In the genomic region with DNA sequence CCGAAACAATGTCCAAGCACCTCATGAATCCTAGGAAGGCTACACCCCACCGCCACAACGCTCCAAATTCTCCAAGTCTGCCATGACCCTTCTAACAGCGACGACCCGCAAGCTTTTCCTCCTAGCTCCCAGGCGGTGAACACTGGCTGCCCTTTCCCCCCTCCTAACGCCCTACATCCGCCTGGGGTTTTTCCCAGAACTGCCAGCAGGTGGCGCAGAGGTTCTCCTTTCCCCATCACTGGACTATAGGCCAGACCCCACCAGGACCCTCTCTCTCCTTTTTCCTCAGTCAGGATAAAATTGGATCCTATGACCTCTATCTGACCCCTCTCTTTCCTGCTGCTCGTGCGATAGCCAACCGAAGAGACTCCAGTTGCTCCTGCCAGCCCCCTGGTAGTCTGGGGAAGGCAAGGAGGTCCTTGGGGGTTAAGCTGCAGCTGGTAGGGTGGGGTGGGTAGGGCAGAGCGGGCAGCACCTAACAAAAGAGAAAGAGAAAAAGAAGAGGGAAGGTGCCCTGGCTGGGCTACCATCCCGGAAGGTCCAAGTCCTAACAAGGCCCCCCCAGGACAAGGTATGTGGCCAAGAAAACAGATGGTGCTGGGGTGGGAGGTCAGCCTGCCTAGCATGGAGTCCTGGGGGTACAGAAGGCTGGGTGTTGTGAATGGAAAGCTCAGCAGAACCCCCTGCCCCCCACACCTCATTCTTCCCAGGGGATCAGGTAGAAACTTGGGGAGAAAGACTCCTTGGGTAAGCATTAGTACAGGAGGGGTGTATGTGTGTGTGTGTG, we compare ENCODE assay signal across 9 mouse cellular contexts. TPM values are rescaled to one million over a fixed set of nuclear protein-coding genes. Genes with fewer than 3 reads are reported as not detected.
DNase-seq lines count a peak whose midpoint lies in the region; ATAC-seq and TF ChIP-seq lines count a peak whose summit lies in the region.
"Had no signal": no experiment of that assay in that cellular context is flagged by ENCODE, and none has a peak within 500 bp of the region (broad histone marks: within the 10 kb centered on the region; RNA-seq: fewer than 3 reads in every experiment).

No protein-coding gene starts in this region.

- H3K27ac ChIP-seq in MEL (ENCODE audit: control insufficient read depth, low read depth, low read length), result 0 out of 2 replicates have a peak overlapping the region, but pooled peaks have one; percentile 3
- H3K27ac ChIP-seq in embryonic facial prominence, embryonic 14.5 days (replicated peaks; ENCODE audit: low read depth, low read length), result no peak overlapping the region
- no peak overlapping the region for H3K27ac ChIP-seq in heart, embryonic 16.5 days (ENCODE audit: low read length)
- H3K27ac ChIP-seq: macrophage had no signal

- TF ChIP-seq EP300 in MEL (IDR thresholded peaks at IDR 0.05; ENCODE audit: low read depth in 1 of 2, low read length in 2 of 2), result no peak

- 10% methylated on average over 15 of the region's 15 CpGs for WGBS in embryonic facial prominence, embryonic 14.5 days
- WGBS in heart, embryonic 16.5 days, result 10% methylated on average over 15 of the region's 15 CpGs

- H3K9ac ChIP-seq in MEL (ENCODE audit: control insufficient read depth, low read depth, low read length, poor library complexity, severe bottlenecking), result peak overlapping the region; percentile 78
- no peak overlapping the region for H3K9ac ChIP-seq in embryonic facial prominence, embryonic 14.5 days (ENCODE audit: low read depth, low read length)
- H3K9ac ChIP-seq in heart, embryonic 16.5 days (ENCODE audit: low read length), result no peak overlapping the region

- H3K36me3 ChIP-seq in MEL (ENCODE audit: control insufficient read depth in 1 of 2, insufficient read depth in 2 of 2, low read length in 2 of 2), result peaks cover 0 to 25% of the 10 kb centered on the region in 2 experiments; a peak in 2 of 4 replicates
- no peaks in the 10 kb centered on the region for H3K36me3 ChIP-seq in embryonic facial prominence, embryonic 14.5 days (ENCODE audit: control insufficient read depth, insufficient read depth, low read length)
- no peaks in the 10 kb centered on the region for H3K36me3 ChIP-seq in heart, embryonic 16.5 days (ENCODE audit: control insufficient read depth, insufficient read depth)

- ATAC-seq in embryonic facial prominence, embryonic 14.5 days (ENCODE audit: low read depth), result peak; percentile 53
- peak; percentile 16; the same call in 1 of the 2 replicates for ATAC-seq in heart, embryonic 16.5 days (replicated peaks; ENCODE audit: extremely low read depth, insufficient read depth, low FRiP score)
- peak; percentile 67 for ATAC-seq in megakaryocyte, adult 5-6 weeks (ENCODE audit: poor library complexity, severe bottlenecking)
- no peak for ATAC-seq in inflammation-experienced regulatory T-cells, adult 6 months

- H3K4me3 ChIP-seq in MEL (ENCODE audit: control insufficient read depth in 1 of 2, insufficient read depth in 1 of 2, low read depth in 2 of 2, low read length in 2 of 2), result peak overlapping the region; percentile 61 to 62
- H3K4me3 ChIP-seq in embryonic facial prominence, embryonic 14.5 days (ENCODE audit: low read depth, low read length), result no peak overlapping the region
- H3K4me3 ChIP-seq in heart, embryonic 16.5 days (ENCODE audit: low read length), result peak overlapping the region; percentile 15; the same call in 1 of the 2 replicates

- TF ChIP-seq CTCF in MEL (IDR thresholded peaks at IDR 0.05 in 2 of 3, conservative IDR thresholded peaks at IDR 0.05 in 1 of 3; ENCODE audit: control insufficient read depth in 1 of 3, insufficient read depth in 1 of 3, low read depth in 2 of 3, low read length in 3 of 3, poor library complexity in 1 of 3, severe bottlenecking in 1 of 3), result peak; percentile 78 to 93 (median 87)

- no peaks in the 10 kb centered on the region for H3K9me3 ChIP-seq in MEL (replicated peaks; ENCODE audit: insufficient read depth, low read length)
- H3K9me3 ChIP-seq in embryonic facial prominence, embryonic 14.5 days (ENCODE audit: control insufficient read depth, low read length), result no peaks in the 10 kb centered on the region
- no peaks in the 10 kb centered on the region for H3K9me3 ChIP-seq in heart, embryonic 16.5 days (replicated peaks; ENCODE audit: control insufficient read depth, low read length)

- peak overlapping the region; percentile 22 for H3K4me2 ChIP-seq in embryonic facial prominence, embryonic 14.5 days (ENCODE audit: low read depth, low read length)
- peak overlapping the region; percentile 49 for H3K4me2 ChIP-seq in heart, embryonic 16.5 days (ENCODE audit: low read depth, low read length)

- H3K79me2 ChIP-seq in MEL (ENCODE audit: control insufficient read depth, insufficient read depth, low read length, poor library complexity), result peaks cover 3% of the 10 kb centered on the region; the same call in 1 of the 2 replicates

- H3K27me3 ChIP-seq in MEL (ENCODE audit: control insufficient read depth in 1 of 2, insufficient read depth in 2 of 2, low read length in 2 of 2), result no peaks in the 10 kb centered on the region
- H3K27me3 ChIP-seq in embryonic facial prominence, embryonic 14.5 days (replicated peaks; ENCODE audit: control insufficient read depth, insufficient read depth, low read length), result peaks cover 19% of the 10 kb centered on the region
- H3K27me3 ChIP-seq in heart, embryonic 16.5 days (ENCODE audit: control insufficient read depth, insufficient read depth, low read length), result peaks cover 16% of the 10 kb centered on the region

- peaks cover 18 to 32% of the 10 kb centered on the region in 2 experiments for H3K4me1 ChIP-seq in MEL (ENCODE audit: control insufficient read depth in 1 of 2, insufficient read depth in 2 of 2, low read length in 2 of 2)
- peaks cover 7% of the 10 kb centered on the region for H3K4me1 ChIP-seq in embryonic facial prominence, embryonic 14.5 days (ENCODE audit: control insufficient read depth, insufficient read depth, low read length)
- peaks cover 25% of the 10 kb centered on the region for H3K4me1 ChIP-seq in heart, embryonic 16.5 days (ENCODE audit: control insufficient read depth, insufficient read depth, low read length)

- TF ChIP-seq RAD21 in MEL (IDR thresholded peaks at IDR 0.05; ENCODE audit: low read depth, low read length), result peak; percentile 61

- peak; percentile 80 for DNase-seq in MEL (ENCODE audit: low read depth, low spot score)
- DNase-seq in brain, adult 2 months (ENCODE audit: low read depth, low spot score), result peak; percentile 88
- DNase-seq in embryonic facial prominence, embryonic 14.5 days (ENCODE audit: low spot score), result peak; percentile 63
- peak; percentile 80 for DNase-seq in kidney, postnatal 14 days
- DNase-seq in spleen, adult 12 weeks (ENCODE audit: low spot score), result peak; percentile 45

- peak; percentile 24 to 42; a peak in 1 of 4 replicates for TF ChIP-seq POLR2A in MEL (IDR thresholded peaks at IDR 0.05; ENCODE audit: control insufficient read depth in 1 of 2, insufficient read depth in 1 of 2, low read depth in 1 of 2, low read length in 2 of 2, poor library complexity in 1 of 2)

RNA-seq across cellular contexts. Expression of gene Fndc5, which starts 1.8 kb away (rescaled TPM):
- 15.5 and 15.8 TPM in 2 replicates for total RNA-seq in MEL (2012; rRNA removed)
- 100 to 1,000 TPM in 1 of 2 experiments, 10 to 100 TPM in 1; 35.9 to 123 TPM for polyA plus RNA-seq in MEL (2012; ENCODE audit: insufficient read depth in 1 of 2, insufficient read length in 2 of 2, low read depth in 1 of 2, low replicate concordance in 2 of 2, missing spikeins in 1 of 2)
- 28.4 and 29.1 TPM in 2 replicates for polyA plus RNA-seq in embryonic facial prominence, embryonic 14.5 days (2014; fragmentation: Nextera tagmentation; extraction: Ambion mirVana)
- 9.2 and 10.9 TPM in 2 replicates for polyA plus RNA-seq in heart, embryonic 16.5 days (2015; fragmentation: Nextera tagmentation; extraction: Ambion mirVana)
- total RNA-seq in megakaryocyte, adult 5-6 weeks (2015), result 0.07 TPM in 2 replicates
- total RNA-seq in megakaryocyte, adult 5-6 weeks (2017), result not detected in 2 replicates
- polyA plus RNA-seq in inflammation-experienced regulatory T-cells, adult 6 months (2017; shearing (Covaris generic)), result under 1 TPM; 0.28 to 0.50 (median 0.40) TPM
- polyA plus RNA-seq: macrophage had no signal

RNA-seq across cellular contexts. Expression of gene Hpca, which starts 13.2 kb away (rescaled TPM):
- 0.39 and 0.59 TPM in 2 replicates for total RNA-seq in MEL (2012; rRNA removed)
- 1 to 10 TPM in 1 of 2 experiments, not detected in 1; 1.1 TPM for polyA plus RNA-seq in MEL (2012; ENCODE audit: insufficient read depth in 1 of 2, insufficient read length in 2 of 2, low read depth in 1 of 2, low replicate concordance in 2 of 2, missing spikeins in 1 of 2)
- polyA plus RNA-seq in embryonic facial prominence, embryonic 14.5 days (2014; fragmentation: Nextera tagmentation; extraction: Ambion mirVana), result 3.6 and 4.9 TPM in 2 replicates
- polyA plus RNA-seq in heart, embryonic 16.5 days (2015; fragmentation: Nextera tagmentation; extraction: Ambion mirVana), result 0.60 and 0.88 TPM in 2 replicates
- total RNA-seq in megakaryocyte, adult 5-6 weeks (2015), result not detected in 2 replicates
- total RNA-seq in megakaryocyte, adult 5-6 weeks (2017), result not detected in 2 replicates
- polyA plus RNA-seq in inflammation-experienced regulatory T-cells, adult 6 months (2017; shearing (Covaris generic)), result not detected
- polyA plus RNA-seq: macrophage had no signal

RNA-seq across cellular contexts. Expression of gene Tmem54, which starts 29.6 kb away (rescaled TPM):
- total RNA-seq in MEL (2012; rRNA removed), result not detected in 2 replicates
- not detected for polyA plus RNA-seq in MEL (2012; ENCODE audit: insufficient read depth in 1 of 2, insufficient read length in 2 of 2, low read depth in 1 of 2, low replicate concordance in 2 of 2, missing spikeins in 1 of 2)
- 6.9 and 8.4 TPM in 2 replicates for polyA plus RNA-seq in embryonic facial prominence, embryonic 14.5 days (2014; fragmentation: Nextera tagmentation; extraction: Ambion mirVana)
- polyA plus RNA-seq in heart, embryonic 16.5 days (2015; fragmentation: Nextera tagmentation; extraction: Ambion mirVana), result 0.96 and 1.7 TPM in 2 replicates
- not detected in 2 replicates for total RNA-seq in megakaryocyte, adult 5-6 weeks (2015)
- total RNA-seq in megakaryocyte, adult 5-6 weeks (2017), result not detected in 2 replicates
- polyA plus RNA-seq in inflammation-experienced regulatory T-cells, adult 6 months (2017; shearing (Covaris generic)), result not detected
- polyA plus RNA-seq: macrophage had no signal

RNA-seq across cellular contexts. Expression of gene S100pbp, which starts 54.5 kb away (rescaled TPM):
- total RNA-seq in MEL (2012; rRNA removed), result 11.6 and 14.2 TPM in 2 replicates
- polyA plus RNA-seq in MEL (2012; ENCODE audit: insufficient read depth in 1 of 2, insufficient read length in 2 of 2, low read depth in 1 of 2, low replicate concordance in 2 of 2, missing spikeins in 1 of 2), result 10 to 100 TPM in 1 of 2 experiments, not detected in 1; 28.3 TPM
- polyA plus RNA-seq in embryonic facial prominence, embryonic 14.5 days (2014; fragmentation: Nextera tagmentation; extraction: Ambion mirVana), result 12.6 and 15.5 TPM in 2 replicates
- 10.9 and 11.8 TPM in 2 replicates for polyA plus RNA-seq in heart, embryonic 16.5 days (2015; fragmentation: Nextera tagmentation; extraction: Ambion mirVana)
- 28.3 and 37.5 TPM in 2 replicates for total RNA-seq in megakaryocyte, adult 5-6 weeks (2015)
- total RNA-seq in megakaryocyte, adult 5-6 weeks (2017), result 14.1 and 22.2 TPM in 2 replicates
- 10 to 100 TPM; 18.2 to 30.2 (median 23.3) TPM for polyA plus RNA-seq in inflammation-experienced regulatory T-cells, adult 6 months (2017; shearing (Covaris generic))

RNA-seq across cellular contexts. Expression of gene Yars, which starts 54.6 kb away (rescaled TPM):
- total RNA-seq in MEL (2012; rRNA removed), result 89.5 and 113 TPM in 2 replicates
- polyA plus RNA-seq in MEL (2012; ENCODE audit: insufficient read depth in 1 of 2, insufficient read length in 2 of 2, low read depth in 1 of 2, low replicate concordance in 2 of 2, missing spikeins in 1 of 2), result 100 to 1,000 TPM; 179 to 539 TPM
- 74.9 and 78.3 TPM in 2 replicates for polyA plus RNA-seq in embryonic facial prominence, embryonic 14.5 days (2014; fragmentation: Nextera tagmentation; extraction: Ambion mirVana)
- 45.9 and 53.3 TPM in 2 replicates for polyA plus RNA-seq in heart, embryonic 16.5 days (2015; fragmentation: Nextera tagmentation; extraction: Ambion mirVana)
- 9.4 and 12.5 TPM in 2 replicates for total RNA-seq in megakaryocyte, adult 5-6 weeks (2015)
- 20.0 and 26.1 TPM in 2 replicates for total RNA-seq in megakaryocyte, adult 5-6 weeks (2017)
- 10 to 100 TPM; 32.7 to 36.8 (median 35.7) TPM for polyA plus RNA-seq in inflammation-experienced regulatory T-cells, adult 6 months (2017; shearing (Covaris generic))
